Mouse (Mus musculus) C2C12 (cell line): ENCODE measurements around the gene Phkb.

Source experiments
- CEBPB ChIP-seq: IDR thresholded peaks from one replicate; pipeline ENCODE4 v1.6.1; 2011; ENCODE audit warnings: low read depth, mild to moderate bottlenecking, control low read depth, moderate library complexity
- CTCF ChIP-seq: IDR thresholded peaks from one replicate; pipeline ENCODE4 v1.5.1; 2011; ENCODE audit not compliant: control insufficient read depth, insufficient read depth, insufficient read length
- FOSL1 ChIP-seq: IDR thresholded peaks from one replicate; pipeline ENCODE4 v1.8.0; 2011; ENCODE audit warnings: mild to moderate bottlenecking, low read length; ENCODE audit not compliant: poor library complexity, insufficient read depth, severe bottlenecking
- MAX ChIP-seq: IDR thresholded peaks from one replicate; pipeline ENCODE4 v1.6.1; 2011; ENCODE audit warnings: mild to moderate bottlenecking, control low read depth
- USF1 ChIP-seq: IDR thresholded peaks from one replicate; pipeline ENCODE4 v1.6.1; 2011; ENCODE audit warnings: low read depth, mild to moderate bottlenecking, control low read depth, moderate library complexity

DNA sequence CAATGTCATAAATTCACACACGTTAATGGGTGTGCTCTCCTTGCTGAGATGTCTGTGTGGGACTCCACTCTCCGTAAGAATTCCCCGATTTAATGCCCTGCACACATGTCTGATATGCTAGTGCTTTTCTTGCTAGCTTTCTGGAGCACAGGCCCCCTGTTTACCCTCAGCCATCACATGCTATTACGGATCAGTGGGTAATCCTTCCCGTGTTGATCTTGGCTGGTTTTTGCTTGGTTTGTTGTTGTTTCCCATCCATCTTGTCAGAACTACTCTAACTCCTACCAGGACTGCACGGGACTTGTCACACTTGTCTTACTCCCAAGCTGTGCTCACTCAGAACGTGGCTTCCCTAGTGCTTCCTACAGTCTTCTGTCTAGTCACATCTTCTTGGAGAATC lies 96.6 kb downstream of the Phkb start:
- TF ChIP-seq CTCF (no peak), FOSL1 (no peak), USF1 (no peak), CEBPB (no peak), MAX (no peak)
